Mouse (Mus musculus) midbrain, embryonic 16.5 days (tissue): ENCODE results near the gene Rc3h1. TPM values are rescaled to one million over a fixed set of nuclear protein-coding genes. Genes with fewer than 3 reads are reported as not detected.

Experiments
- ATAC-seq: fragments of 200-750 bp; cut with Nextera tagmentation; 2 replicates; pipeline ENCODE4 v1.8.0; 2017; ENCODE audit warnings: moderate TSS enrichment
- H3K27ac ChIP-seq: fragments of 300-500 bp; sonication (generic); 2 replicates; pipeline ENCODE4 v1.5.1; 2014; ENCODE audit warnings: mild to moderate bottlenecking, low read length, mixed read lengths
- H3K27me3 ChIP-seq: fragments of 300-500 bp; sonication (generic); 2 replicates; pipeline ENCODE4 v1.6.1; 2014; ENCODE audit warnings: low read depth, low read length, mixed read lengths; ENCODE audit not compliant: control insufficient read depth, insufficient read depth
- H3K36me3 ChIP-seq: fragments of 300-500 bp; sonication (generic); 2 replicates; pipeline ENCODE4 v1.6.1; 2014; ENCODE audit warnings: mild to moderate bottlenecking, low read length, moderate library complexity, mixed read lengths; ENCODE audit not compliant: control insufficient read depth, insufficient read depth
- H3K4me1 ChIP-seq: fragments of 300-500 bp; sonication (generic); 2 replicates; pipeline ENCODE4 v1.6.1; 2014; ENCODE audit warnings: mild to moderate bottlenecking, low read length, mixed read lengths; ENCODE audit not compliant: control insufficient read depth, insufficient read depth
- H3K4me2 ChIP-seq: fragments of 300-500 bp; sonication (generic); 2 replicates; pipeline ENCODE4 v1.6.1; 2014; ENCODE audit warnings: mild to moderate bottlenecking, low read length, mixed read lengths
- H3K4me3 ChIP-seq: fragments of 300-500 bp; sonication (generic); 2 replicates; pipeline ENCODE4 v1.5.1; 2014; ENCODE audit warnings: low read depth, mild to moderate bottlenecking, low read length, moderate library complexity, mixed read lengths
- H3K9ac ChIP-seq: fragments of 300-500 bp; sonication (generic); 2 replicates; pipeline ENCODE4 v1.6.1; 2014; ENCODE audit warnings: low read depth, low read length, mixed read lengths
- H3K9me3 ChIP-seq: fragments of 300-500 bp; sonication (generic); replicated peaks from 2 replicates; pipeline ENCODE4 v1.6.1; 2014; ENCODE audit warnings: mild to moderate bottlenecking, low read length, mixed read lengths; ENCODE audit not compliant: control insufficient read depth, poor library complexity, severe bottlenecking
- WGBS: fragments of 180-500 bp; shearing (Covaris S2); extraction: QIAGEN DNeasy Blood & Tissue Kit; methylation state at CpG from one replicate; pipeline ENCODE4 v1.1.7; 2014; 5-methylcytosine and 5-hydroxymethylcytosine counted together
- polyA plus RNA-seq: library from polyadenylated mRNA; unstranded; fragments of >200 nt; fragmentation: Nextera tagmentation; extraction: Ambion mirVana; gene quantifications from 2 replicates; pipeline ENCODE4 v1.2.1, GENCODE M21; 2015

Rc3h1 gene
- polyA plus RNA-seq, 1 experiment from 2014 or later, result 6.1 TPM

DNA sequence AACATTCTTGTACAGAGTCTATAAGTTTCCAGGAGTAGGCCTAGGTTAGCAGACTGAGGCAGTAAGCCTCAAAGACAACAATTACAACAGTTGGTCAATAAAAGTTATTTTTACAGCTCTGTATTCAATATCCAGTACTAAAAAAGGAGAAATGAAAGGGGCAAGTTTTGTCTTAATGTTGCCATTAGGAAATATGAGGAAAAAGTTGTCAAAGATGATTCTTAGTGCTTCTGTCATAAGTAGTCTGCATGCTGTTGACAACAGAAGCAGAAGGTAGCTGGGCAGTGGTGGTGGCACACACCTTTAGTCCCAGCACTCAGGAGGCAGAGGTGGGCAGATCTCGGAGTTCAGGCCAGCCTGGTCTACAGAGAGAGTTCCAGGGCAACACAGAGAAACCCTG, 13.2 kb downstream of the Rc3h1 start:
- WGBS, result 100% methylated on average over 1 of the region's 1 CpGs
- Histone ChIP-seq H3K4me3 (no peak overlapping the region), H3K4me2 (no peak overlapping the region), H3K4me1 (no peaks in the 10 kb centered on the region), H3K36me3 (no peaks in the 10 kb centered on the region), H3K27me3 (no peaks in the 10 kb centered on the region), H3K27ac (no peak overlapping the region), H3K9me3 (no peaks in the 10 kb centered on the region), H3K9ac (no peak overlapping the region)
- no peak for ATAC-seq

GRCm38 (mm10) chr1:160921938-160922337, 15.7 kb downstream of the Rc3h1 start:
- WGBS, result 97% methylated on average over 1 of the region's 1 CpGs
- Histone ChIP-seq H3K36me3 (no peaks in the 10 kb centered on the region), H3K27me3 (no peaks in the 10 kb centered on the region), H3K4me2 (no peak overlapping the region), H3K9ac (no peak overlapping the region), H3K4me1 (no peaks in the 10 kb centered on the region), H3K9me3 (no peaks in the 10 kb centered on the region), H3K4me3 (no peak overlapping the region), H3K27ac (no peak overlapping the region)
- ATAC-seq, result no peak

DNA sequence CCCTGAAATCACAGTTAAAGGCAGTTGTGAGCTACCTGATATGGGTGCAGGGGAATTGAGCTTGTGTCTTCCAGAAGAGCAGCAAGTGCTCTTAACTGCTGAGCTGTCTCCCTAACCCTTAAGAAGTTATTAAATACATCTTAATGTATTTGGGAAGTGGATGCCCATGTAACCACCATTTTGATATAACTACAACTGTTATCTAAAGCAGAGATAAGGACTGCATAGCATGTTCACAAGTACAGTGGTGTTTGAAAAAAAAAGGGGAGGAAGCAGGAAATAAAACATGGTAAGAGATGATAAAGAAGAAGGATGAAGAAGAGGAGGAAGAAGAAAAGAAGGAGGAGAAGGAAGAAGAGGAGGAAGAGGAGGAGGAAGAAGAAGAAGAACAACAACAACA, 25.1 kb downstream of the Rc3h1 start:
- Histone ChIP-seq H3K9ac (no peak overlapping the region), H3K4me1 (no peaks in the 10 kb centered on the region), H3K36me3 (no peaks in the 10 kb centered on the region), H3K4me3 (no peak overlapping the region), H3K27ac (no peak overlapping the region), H3K27me3 (no peaks in the 10 kb centered on the region), H3K4me2 (no peak overlapping the region), H3K9me3 (no peaks in the 10 kb centered on the region)
- no peak for ATAC-seq

DNA sequence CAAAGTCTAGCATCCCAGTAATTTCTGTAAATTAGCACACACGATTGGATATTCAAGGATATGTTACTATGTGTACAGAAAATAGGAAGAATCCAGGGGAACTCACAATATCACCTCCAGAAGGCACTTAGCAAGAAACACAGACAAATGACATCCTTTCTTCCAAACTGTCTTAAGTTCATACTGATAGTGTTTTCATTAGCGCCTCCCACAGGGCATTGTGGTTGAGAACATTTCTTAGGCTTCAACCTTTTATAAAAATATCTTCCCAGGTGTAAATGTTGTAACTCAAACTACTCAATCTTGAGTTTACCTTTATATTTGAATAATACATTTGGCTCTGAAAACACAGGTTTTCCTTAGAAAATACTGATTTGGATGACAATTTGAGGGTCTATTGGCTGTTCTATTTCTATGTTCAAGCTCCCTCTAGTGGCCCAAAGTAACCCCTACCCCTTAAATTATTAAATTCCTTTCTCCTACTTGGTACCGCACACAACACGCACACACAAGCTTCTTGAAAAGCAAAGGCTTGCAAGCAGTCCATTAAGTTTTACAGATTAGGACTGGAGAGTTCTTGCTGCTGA, 27.8 kb downstream of the Rc3h1 start:
- no peaks in the 10 kb centered on the region for H3K4me1 ChIP-seq
- 67% methylated on average over 4 of the region's 4 CpGs for WGBS
- no peak overlapping the region for H3K4me3 ChIP-seq
- H3K36me3 ChIP-seq, result no peaks in the 10 kb centered on the region
- H3K9me3 ChIP-seq, result no peaks in the 10 kb centered on the region
- H3K27me3 ChIP-seq, result no peaks in the 10 kb centered on the region
- H3K9ac ChIP-seq, result no peak overlapping the region
- no peak overlapping the region for H3K27ac ChIP-seq
- no peak overlapping the region for H3K4me2 ChIP-seq
- ATAC-seq, result peak; percentile 50; the same call in 1 of the 2 replicates

GRCm38 (mm10) chr1:160935551-160935950, 29.3 kb downstream of the Rc3h1 start:
- ATAC-seq, result peak; percentile 67; the same call in 1 of the 2 replicates
- H3K9ac ChIP-seq, result no peak overlapping the region
- WGBS, result 95% methylated on average over 6 of the region's 6 CpGs

GRCm38 (mm10) chr1:160963199-160963598, 57.0 kb downstream of the Rc3h1 start:
- no peak overlapping the region for H3K9ac ChIP-seq
- WGBS, result 92% methylated on average over 7 of the region's 7 CpGs
- H3K4me2 ChIP-seq, result no peak overlapping the region
- no peak overlapping the region for H3K27ac ChIP-seq
- ATAC-seq, result no peak
- H3K27me3 ChIP-seq, result no peaks in the 10 kb centered on the region
- H3K4me1 ChIP-seq, result no peaks in the 10 kb centered on the region
- no peak overlapping the region for H3K4me3 ChIP-seq
- H3K9me3 ChIP-seq, result no peaks in the 10 kb centered on the region
- peaks cover 38% of the 10 kb centered on the region for H3K36me3 ChIP-seq

More at GRCm38 (mm10) chr1:160935551-160935950, 29.3 kb downstream of the Rc3h1 start:
- Histone ChIP-seq H3K4me1 (no peaks in the 10 kb centered on the region), H3K27ac (no peak overlapping the region), H3K27me3 (no peaks in the 10 kb centered on the region), H3K36me3 (peaks cover 2% of the 10 kb centered on the region; the same call in 1 of the 2 replicates), H3K9me3 (no peaks in the 10 kb centered on the region), H3K4me3 (no peak overlapping the region), H3K4me2 (no peak overlapping the region)

- H3K4me3 ChIP-seq, result no peak overlapping the region
- 94% methylated on average over 1 of the region's 1 CpGs for WGBS
- no peaks in the 10 kb centered on the region for H3K27me3 ChIP-seq
- peaks cover 34% of the 10 kb centered on the region for H3K36me3 ChIP-seq
- ATAC-seq, result no peak
- H3K4me1 ChIP-seq, result no peaks in the 10 kb centered on the region
- H3K9me3 ChIP-seq, result no peaks in the 10 kb centered on the region
- no peak overlapping the region for H3K27ac ChIP-seq
- H3K9ac ChIP-seq, result no peak overlapping the region
- no peak overlapping the region for H3K4me2 ChIP-seq
These were observed 61.0 kb downstream of the Rc3h1 start for GRCm38 (mm10) chr1:160967268-160967667.

GRCm38 (mm10) chr1:160968643-160969042, 62.4 kb downstream of the Rc3h1 start:
- no peaks in the 10 kb centered on the region for H3K9me3 ChIP-seq
- no peaks in the 10 kb centered on the region for H3K4me1 ChIP-seq
- no peak overlapping the region for H3K4me3 ChIP-seq
- H3K4me2 ChIP-seq, result no peak overlapping the region
- WGBS, result 89% methylated on average over 5 of the region's 5 CpGs
- H3K27me3 ChIP-seq, result no peaks in the 10 kb centered on the region
- no peak overlapping the region for H3K27ac ChIP-seq
- H3K36me3 ChIP-seq, result peaks cover 24% of the 10 kb centered on the region
- no peak for ATAC-seq
- H3K9ac ChIP-seq, result no peak overlapping the region

DNA sequence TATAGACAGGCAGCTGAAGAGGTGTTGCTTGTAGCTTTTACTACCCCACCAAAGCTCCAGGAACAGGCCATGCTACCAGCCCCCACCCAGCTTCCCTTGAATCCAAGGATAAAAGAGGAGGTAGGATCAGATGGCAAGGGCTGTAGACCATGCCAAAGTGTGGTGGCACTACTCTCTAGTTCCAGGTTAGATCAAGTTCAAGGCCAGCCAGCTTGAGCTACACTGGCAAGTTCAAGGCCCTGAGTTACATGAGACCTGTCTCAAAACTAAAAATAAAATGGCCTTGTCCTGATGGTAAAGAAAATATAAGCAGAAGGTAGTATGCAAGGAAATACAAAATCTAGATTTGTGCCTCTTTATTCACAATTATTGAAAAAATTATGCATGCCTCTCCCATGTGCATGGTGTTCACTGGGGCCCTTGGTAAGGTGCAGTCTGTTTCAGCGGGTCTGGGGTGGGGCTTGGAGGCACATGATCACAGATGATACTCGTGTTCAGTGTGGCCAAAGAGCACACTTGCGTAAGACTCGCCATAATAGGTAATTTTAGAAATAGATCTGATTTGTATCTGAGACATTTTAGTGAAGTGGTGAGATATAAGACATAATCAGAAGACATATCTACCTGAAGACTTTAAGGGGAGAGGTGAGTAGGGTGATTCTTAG, 72.0 kb downstream of the Rc3h1 start, which contains the start of gene Serpinc1:
TSS of gene Serpinc1 (plus strand) at position 515 of the 665 bp plus-strand sequence.
- H3K27me3 ChIP-seq, result no peaks in the 10 kb centered on the region
- H3K36me3 ChIP-seq, result no peaks in the 10 kb centered on the region; the same call in 1 of the 2 replicates
- H3K9ac ChIP-seq, result no peak within 1 kb of the TSS
- 95% methylated on average over 4 of the region's 4 CpGs for WGBS
- no peak within 1 kb of the TSS for H3K4me3 ChIP-seq
- no peaks in the 10 kb centered on the region for H3K4me1 ChIP-seq
- no peak for ATAC-seq
- H3K9me3 ChIP-seq, result no peaks in the 10 kb centered on the region
- H3K27ac ChIP-seq, result no peak within 1 kb of the TSS
- no peak within 1 kb of the TSS for H3K4me2 ChIP-seq
